Mouse (Mus musculus) embryonic facial prominence, embryonic 11.5 days (tissue): ENCODE measurements at regions not wholly inside any gene's neighbourhood (a gene's known extent, or its start where the extent isn't known, plus 50 kb on each side); places are given as distances from the start of the nearest gene placed in this dataset.

ENCODE experiments used
- ATAC-seq: fragments of 200-750 bp; cut with Nextera tagmentation; replicated peaks from 2 replicates; pipeline ENCODE4 v1.8.0; 2017; ENCODE audit warnings: low read depth; ENCODE audit not compliant: insufficient number of reproducible peaks, low FRiP score, low TSS enrichment
- DNase-seq: peaks from one replicate; pipeline ENCODE4 v3.0.0-alpha.2; 2015; ENCODE audit warnings: low spot score
- H3K27ac ChIP-seq: fragments of 300-500 bp; sonication (generic); replicated peaks from 2 replicates; pipeline ENCODE4 v1.5.1; 2014; ENCODE audit warnings: mild to moderate bottlenecking, low read depth, low read length, control low read depth
- H3K27me3 ChIP-seq: fragments of 300-500 bp; sonication (generic); 2 replicates; pipeline ENCODE4 v1.6.1; 2014; ENCODE audit warnings: mild to moderate bottlenecking, low read length, moderate library complexity, mixed read lengths; ENCODE audit not compliant: control insufficient read depth, insufficient read depth
- H3K36me3 ChIP-seq: fragments of 300-500 bp; sonication (generic); replicated peaks from 2 replicates; pipeline ENCODE4 v1.6.1; 2014; ENCODE audit warnings: low read depth, mild to moderate bottlenecking, low read length, moderate library complexity, mixed read lengths; ENCODE audit not compliant: control insufficient read depth, insufficient read depth
- H3K4me1 ChIP-seq: fragments of 300-500 bp; sonication (generic); 2 replicates; pipeline ENCODE4 v1.6.1; 2014; ENCODE audit warnings: low read length, mixed read lengths; ENCODE audit not compliant: control insufficient read depth, insufficient read depth
- H3K4me2 ChIP-seq: fragments of 300-500 bp; sonication (generic); 2 replicates; pipeline ENCODE4 v1.6.1; 2014; ENCODE audit warnings: low read depth, mild to moderate bottlenecking, control low read depth, low read length, moderate library complexity
- H3K4me3 ChIP-seq: fragments of 300-500 bp; sonication (generic); 2 replicates; pipeline ENCODE4 v1.5.1; 2014; ENCODE audit warnings: low read depth, low read length, control low read depth
- H3K9ac ChIP-seq: fragments of 300-500 bp; sonication (generic); replicated peaks from 2 replicates; pipeline ENCODE4 v1.6.1; 2014; ENCODE audit warnings: mild to moderate bottlenecking, control low read depth, low read length
- H3K9me3 ChIP-seq: fragments of 300-500 bp; sonication (generic); replicated peaks from 2 replicates; pipeline ENCODE4 v1.6.1; 2016; ENCODE audit warnings: mild to moderate bottlenecking, low read length, inconsistent platforms, mixed read lengths; ENCODE audit not compliant: control insufficient read depth
- WGBS: fragments of 180-500 bp; shearing (Covaris S2); extraction: QIAGEN DNeasy Blood & Tissue Kit; methylation state at CpG from one replicate; pipeline ENCODE4 v1.1.7; 2014; 5-methylcytosine and 5-hydroxymethylcytosine counted together

DNA sequence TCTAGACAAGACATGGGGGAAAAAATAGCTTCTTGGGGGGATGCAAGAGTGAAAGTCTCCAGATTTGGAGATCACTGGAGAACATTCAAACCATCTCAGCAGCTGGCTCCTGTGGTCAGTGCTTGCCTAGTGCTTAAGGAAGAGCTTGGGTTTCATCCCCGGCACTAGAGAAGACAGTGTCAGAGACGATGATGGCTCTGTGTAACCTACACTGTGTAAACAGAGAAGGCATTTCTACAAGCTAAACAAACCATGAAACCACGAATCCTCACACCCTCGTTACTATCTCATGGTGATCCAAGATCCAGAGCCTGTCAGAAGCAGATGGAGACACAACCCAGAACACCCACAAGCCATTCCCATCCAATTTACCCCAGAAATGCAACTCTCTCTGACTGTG lies 100.5 kb downstream of the Zfp281 start:
- ATAC-seq (no peak), DNase-seq (no peak)
- no peaks in the 10 kb centered on the region for H3K9me3 ChIP-seq
- H3K4me2 ChIP-seq, result no peak overlapping the region
- no peaks in the 10 kb centered on the region for H3K4me1 ChIP-seq
- H3K4me3 ChIP-seq, result no peak overlapping the region
- no peak overlapping the region for H3K9ac ChIP-seq
- no peaks in the 10 kb centered on the region for H3K36me3 ChIP-seq
- no peak overlapping the region for H3K27ac ChIP-seq
- 49% methylated on average over 4 of the region's 4 CpGs for WGBS
- no peaks in the 10 kb centered on the region for H3K27me3 ChIP-seq

DNA sequence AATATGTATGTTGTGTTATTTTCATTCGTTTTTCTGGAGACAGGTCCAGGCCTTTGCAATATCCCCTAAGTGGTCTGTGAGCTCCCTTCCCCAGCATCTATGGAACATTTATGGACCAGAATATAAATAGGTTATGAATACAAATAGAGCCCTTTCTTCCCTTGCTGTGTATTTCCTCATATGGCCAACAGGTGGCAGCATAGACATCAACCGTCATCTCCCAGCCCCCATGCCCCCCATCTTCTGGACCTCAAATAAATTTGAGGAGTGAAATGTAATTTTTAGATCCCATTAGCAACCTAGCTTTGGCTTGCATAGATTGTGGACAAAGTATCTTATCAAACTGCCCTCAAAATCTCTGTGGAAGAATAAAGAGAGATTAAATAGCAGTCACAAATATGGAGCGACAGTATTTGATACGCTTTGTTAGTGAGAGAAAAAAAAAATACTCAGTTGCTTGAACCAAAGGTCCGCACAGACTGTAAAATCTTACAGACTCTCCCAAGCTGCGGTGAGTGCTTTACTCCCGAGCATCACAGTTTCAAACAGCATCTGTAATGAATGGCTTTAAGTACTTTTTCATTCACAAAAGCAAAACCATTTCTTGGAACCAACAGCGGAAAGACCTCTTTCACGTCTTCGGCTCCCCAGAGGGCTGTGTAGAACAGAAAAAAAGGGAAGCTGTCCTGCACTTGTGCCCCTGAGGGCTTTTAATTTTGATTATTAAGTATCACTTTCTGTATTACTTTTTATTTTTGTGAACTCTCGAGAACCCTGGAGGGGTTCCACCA lies 101.6 kb downstream of the Zfp281 start:
- DNase-seq (no peak), ATAC-seq (no peak)
- no peaks in the 10 kb centered on the region for H3K27me3 ChIP-seq
- H3K9me3 ChIP-seq, result no peaks in the 10 kb centered on the region
- H3K4me1 ChIP-seq, result no peaks in the 10 kb centered on the region
- H3K36me3 ChIP-seq, result no peaks in the 10 kb centered on the region
- 70% methylated on average over 11 of the region's 11 CpGs for WGBS
- no peak overlapping the region for H3K4me2 ChIP-seq
- no peak overlapping the region for H3K4me3 ChIP-seq
- no peak overlapping the region for H3K9ac ChIP-seq
- H3K27ac ChIP-seq, result no peak overlapping the region

DNA sequence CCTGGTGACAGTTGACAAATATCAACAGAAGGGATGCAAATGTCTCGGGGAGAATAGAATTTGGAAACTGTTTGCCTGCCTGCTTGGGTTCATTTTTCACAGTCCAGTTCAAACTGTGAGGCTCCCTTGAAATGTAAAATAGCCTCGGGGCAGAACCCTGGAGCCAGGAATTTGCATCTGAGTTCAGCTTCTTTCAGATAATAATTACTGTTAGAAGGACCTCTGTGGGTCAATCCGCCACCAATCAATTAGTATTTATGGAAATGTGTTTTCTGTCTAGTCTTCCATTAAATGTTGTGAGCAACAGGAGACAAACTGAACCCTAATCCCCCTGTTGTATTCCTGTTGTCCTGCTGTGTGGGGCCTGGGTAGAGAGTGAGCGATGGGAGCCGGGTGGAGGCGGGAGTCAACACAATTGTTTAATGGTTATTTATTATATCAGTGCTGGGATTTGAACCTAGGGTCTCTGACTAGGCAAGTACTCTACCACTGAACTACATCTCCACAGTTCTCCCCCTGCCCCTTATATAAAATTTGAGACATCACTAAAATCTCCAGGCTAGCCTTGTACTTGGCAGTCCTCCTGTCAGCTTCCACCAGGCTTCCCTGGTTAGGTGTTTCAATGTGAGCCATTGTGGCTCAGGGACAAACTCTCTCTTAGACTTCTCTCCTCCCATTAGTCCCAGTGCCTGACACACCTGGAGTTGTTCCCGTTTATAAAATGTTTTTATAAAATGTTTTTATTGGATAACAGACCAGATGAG lies 103.3 kb downstream of the Zfp281 start:
- WGBS, result 34% methylated on average over 7 of the region's 7 CpGs
- H3K36me3 ChIP-seq, result no peaks in the 10 kb centered on the region
- no peak for ATAC-seq

DNA sequence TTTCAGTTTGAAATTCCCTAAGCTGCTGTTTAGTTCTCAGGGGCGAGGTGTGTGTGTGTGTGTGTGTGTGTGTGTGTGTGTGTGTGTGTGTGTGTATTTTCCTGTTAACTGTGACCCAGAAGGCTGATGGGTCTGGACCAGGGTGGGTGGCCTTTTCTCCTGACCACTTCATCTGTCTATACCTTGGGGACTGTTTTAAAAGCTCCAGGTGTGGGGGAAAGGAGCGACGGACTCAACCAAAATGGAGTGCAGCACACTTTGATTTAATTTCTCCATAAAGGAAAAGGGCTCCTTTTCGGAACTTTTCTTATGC lies 103.9 kb downstream of the Zfp281 start:
- 67% methylated on average over 4 of the region's 4 CpGs for WGBS
- Histone ChIP-seq H3K4me2 (no peak overlapping the region), H3K36me3 (no peaks in the 10 kb centered on the region)

More for the DNA sequence above, 103.3 kb downstream of the Zfp281 start:
- DNase-seq, result peak; percentile 15
- Histone ChIP-seq H3K4me1 (no peaks in the 10 kb centered on the region), H3K27ac (no peak overlapping the region), H3K27me3 (no peaks in the 10 kb centered on the region), H3K4me2 (no peak overlapping the region), H3K4me3 (no peak overlapping the region), H3K9me3 (no peaks in the 10 kb centered on the region), H3K9ac (no peak overlapping the region)

DNA sequence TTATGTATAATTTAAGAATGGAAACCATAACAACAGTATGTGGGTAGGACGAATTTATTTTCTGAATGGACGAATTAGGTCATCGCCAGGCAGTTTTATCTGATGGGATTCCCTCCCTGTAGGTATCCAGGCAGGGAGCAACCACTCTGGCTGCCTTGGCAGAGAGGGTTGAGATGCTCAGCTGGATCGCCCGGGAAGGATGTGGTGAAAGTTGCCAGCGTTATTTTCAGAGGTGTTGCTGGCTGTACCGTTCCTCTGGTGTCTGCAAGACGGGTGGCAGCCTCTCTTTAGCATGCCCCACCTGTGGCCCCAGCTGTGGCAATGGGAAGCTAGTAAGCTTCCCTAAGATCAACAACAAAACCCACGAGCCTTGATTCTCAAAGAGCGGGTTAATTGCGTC lies 105.9 kb downstream of the Zfp281 start:
- Histone ChIP-seq H3K9ac (no peak overlapping the region), H3K36me3 (no peaks in the 10 kb centered on the region), H3K27ac (no peak overlapping the region), H3K27me3 (no peaks in the 10 kb centered on the region), H3K9me3 (no peaks in the 10 kb centered on the region), H3K4me3 (no peak overlapping the region), H3K4me1 (no peaks in the 10 kb centered on the region), H3K4me2 (no peak overlapping the region)
- ATAC-seq (no peak), DNase-seq (no peak)
- 57% methylated on average over 11 of the region's 11 CpGs for WGBS

More for the DNA sequence above, 103.9 kb downstream of the Zfp281 start:
- H3K9me3 ChIP-seq, result no peaks in the 10 kb centered on the region
- ATAC-seq (no peak), DNase-seq (no peak)
- H3K27ac ChIP-seq, result no peak overlapping the region
- no peaks in the 10 kb centered on the region for H3K27me3 ChIP-seq
- no peak overlapping the region for H3K9ac ChIP-seq
- no peaks in the 10 kb centered on the region for H3K4me1 ChIP-seq
- H3K4me3 ChIP-seq, result no peak overlapping the region

DNA sequence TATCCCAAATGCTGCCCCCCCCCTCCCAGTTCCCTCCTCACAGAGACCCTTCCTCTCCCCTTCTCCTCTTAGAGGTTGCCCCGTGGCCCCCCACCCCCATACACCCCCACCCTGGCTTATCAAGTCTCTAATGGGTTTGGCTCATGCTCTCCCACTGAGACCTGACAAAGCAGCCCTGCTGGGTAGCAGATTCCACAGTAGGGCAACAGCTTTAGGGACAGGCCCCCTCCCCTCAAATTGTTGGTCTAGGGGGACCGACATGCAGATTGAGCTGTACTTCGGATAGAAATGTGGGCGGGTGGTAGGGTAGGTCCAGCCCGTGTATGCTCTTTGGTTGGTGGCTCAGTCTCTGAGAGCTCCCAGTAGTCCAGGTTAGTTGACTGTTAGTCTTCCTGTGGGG lies 113.3 kb downstream of the Zfp281 start:
- 18% methylated on average over 5 of the region's 5 CpGs for WGBS
- DNase-seq (no peak), ATAC-seq (no peak; the same call in 1 of the 2 replicates)
- no peaks in the 10 kb centered on the region for H3K4me1 ChIP-seq
- no peaks in the 10 kb centered on the region for H3K27me3 ChIP-seq
- H3K9me3 ChIP-seq, result no peaks in the 10 kb centered on the region
- H3K36me3 ChIP-seq, result no peaks in the 10 kb centered on the region
- H3K27ac ChIP-seq, result no peak overlapping the region
- no peak overlapping the region for H3K4me3 ChIP-seq
- no peak overlapping the region for H3K4me2 ChIP-seq
- H3K9ac ChIP-seq, result no peak overlapping the region

DNA sequence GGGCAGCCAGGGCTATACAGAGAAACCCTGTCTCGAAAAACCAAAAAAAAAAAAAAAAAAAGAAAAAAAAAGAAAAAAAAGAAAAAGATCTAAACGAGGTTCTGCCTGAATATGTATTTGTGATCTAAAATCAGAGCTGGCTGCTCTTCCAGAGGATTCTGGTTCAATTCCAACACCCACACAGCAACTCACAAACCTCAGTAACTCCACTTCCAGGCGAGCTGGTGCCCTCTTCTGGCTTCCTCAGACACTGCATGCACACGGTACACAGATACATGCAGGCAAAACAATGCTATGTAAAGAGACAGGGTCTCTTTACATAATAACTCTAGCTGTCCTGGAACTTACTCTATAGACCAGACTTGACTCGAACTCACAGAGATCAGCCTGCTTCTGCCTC lies 114.8 kb downstream of the Zfp281 start:
- no peak for ATAC-seq
- no peaks in the 10 kb centered on the region for H3K4me1 ChIP-seq
- no peak for DNase-seq
- H3K9me3 ChIP-seq, result no peaks in the 10 kb centered on the region
- WGBS, result 74% methylated on average over 5 of the region's 5 CpGs
- H3K4me3 ChIP-seq, result no peak overlapping the region
- no peaks in the 10 kb centered on the region for H3K36me3 ChIP-seq
- no peak overlapping the region for H3K4me2 ChIP-seq
- no peak overlapping the region for H3K9ac ChIP-seq
- H3K27me3 ChIP-seq, result no peaks in the 10 kb centered on the region
- no peak overlapping the region for H3K27ac ChIP-seq

DNA sequence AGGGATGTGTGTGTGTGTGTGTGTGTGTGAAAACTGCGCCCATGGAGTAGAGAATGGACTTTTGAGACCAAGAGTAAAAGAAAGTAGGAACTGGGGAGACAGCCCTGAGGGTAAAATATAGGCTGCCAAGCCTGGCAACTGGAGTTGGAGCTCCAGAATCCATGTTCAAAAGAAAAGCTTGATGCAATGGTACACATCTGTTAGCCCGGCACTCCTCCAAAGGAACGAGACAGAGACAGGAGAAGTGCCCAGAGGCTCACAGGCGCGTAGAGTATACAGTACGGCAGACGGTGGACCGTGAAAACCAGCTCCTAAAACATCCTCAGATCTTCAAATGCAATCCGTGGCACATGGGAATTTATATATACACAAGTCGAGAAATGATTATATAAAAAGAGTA lies 116.4 kb downstream of the Zfp281 start:
- WGBS, result 89% methylated on average over 10 of the region's 10 CpGs
- Histone ChIP-seq H3K4me2 (no peak overlapping the region), H3K4me3 (no peak overlapping the region), H3K36me3 (no peaks in the 10 kb centered on the region), H3K9ac (no peak overlapping the region), H3K9me3 (no peaks in the 10 kb centered on the region), H3K27ac (no peak overlapping the region), H3K4me1 (no peaks in the 10 kb centered on the region), H3K27me3 (no peaks in the 10 kb centered on the region)
- no peak for DNase-seq
- ATAC-seq, result no peak
